ENCODE assay signal across 1 mouse cellular context in genomic region chr3:51201986-51202385, GRCm38 (mm10).
TF ChIP-seq lines count a peak whose summit lies in the region.

No protein-coding gene starts in this region.

TF ChIP-seq in CH12.LX, 34 proteins besides CTCF, POLR2A, EP300 and RAD21:
- TF ChIP-seq MAZ (IDR thresholded peaks at IDR 0.05; ENCODE audit: low read depth, low read length) (no peak), GABPA (IDR thresholded peaks at IDR 0.05; ENCODE audit: insufficient replicate concordance, low read depth, low read length) (no peak), HCFC1 (IDR thresholded peaks at IDR 0.05; ENCODE audit: low read depth, low read length) (peak; percentile 49; the same call in 1 of the 2 replicates), MAFK (IDR thresholded peaks at IDR 0.05; ENCODE audit: insufficient replicate concordance, low read length) (0 out of 2 replicates have a peak, but pooled peaks have one; percentile 17), USF2 (conservative IDR thresholded peaks at IDR 0.05; ENCODE audit: low read depth, low read length) (no peak)
